Mouse (Mus musculus) forebrain, embryonic 13.5 days (tissue): ENCODE data around the gene 5730596B20Rik. TPM values are rescaled to one million over a fixed set of nuclear protein-coding genes. Genes with fewer than 3 reads are reported as not detected.

ENCODE experiments used
- ATAC-seq: fragments of 200-750 bp; cut with Nextera tagmentation; 2 replicates; pipeline ENCODE4 v1.8.0; 2017
- H3K27ac ChIP-seq: fragments of 300-500 bp; sonication (generic); 2 replicates; pipeline ENCODE4 v1.5.1; 2015; ENCODE audit warnings: inconsistent platforms, mild to moderate bottlenecking, moderate library complexity
- H3K27me3 ChIP-seq: fragments of 300-500 bp; sonication (generic); 2 replicates; pipeline ENCODE4 v1.6.1; 2015; ENCODE audit warnings: mild to moderate bottlenecking, inconsistent platforms
- H3K36me3 ChIP-seq: fragments of 300-500 bp; sonication (generic); 2 replicates; pipeline ENCODE4 v1.6.1; 2015; ENCODE audit warnings: mild to moderate bottlenecking, inconsistent platforms; ENCODE audit not compliant: poor library complexity, severe bottlenecking
- H3K4me1 ChIP-seq: fragments of 300-500 bp; sonication (generic); 2 replicates; pipeline ENCODE4 v1.6.1; 2015; ENCODE audit warnings: inconsistent platforms
- H3K4me2 ChIP-seq: fragments of 300-500 bp; sonication (generic); 2 replicates; pipeline ENCODE4 v1.6.1; 2015; ENCODE audit warnings: inconsistent platforms, mild to moderate bottlenecking, moderate library complexity
- H3K4me3 ChIP-seq: fragments of 300-500 bp; sonication (generic); 2 replicates; pipeline ENCODE4 v1.5.1; 2015; ENCODE audit warnings: mild to moderate bottlenecking, inconsistent platforms
- H3K9ac ChIP-seq: fragments of 300-500 bp; sonication (generic); 2 replicates; pipeline ENCODE4 v1.6.1; 2015; ENCODE audit warnings: mild to moderate bottlenecking, inconsistent platforms
- H3K9me3 ChIP-seq: fragments of 300-500 bp; sonication (generic); replicated peaks from 2 replicates; pipeline ENCODE4 v1.6.1; 2016; ENCODE audit warnings: inconsistent platforms
- WGBS: fragments of 180-500 bp; shearing (Covaris S2); methylation state at CpG from one replicate; pipeline ENCODE4 v1.1.7; 2015; 5-methylcytosine and 5-hydroxymethylcytosine counted together
- polyA plus RNA-seq: library from polyadenylated mRNA; unstranded; fragments of >200 nt; fragmentation: Nextera tagmentation; extraction: Ambion mirVana; gene quantifications from 2 replicates; pipeline ENCODE4 v1.2.1, GENCODE M21; 2015

Gene 5730596B20Rik
- polyA plus RNA-seq, 1 experiment from 2014 or later, result not detected

DNA sequence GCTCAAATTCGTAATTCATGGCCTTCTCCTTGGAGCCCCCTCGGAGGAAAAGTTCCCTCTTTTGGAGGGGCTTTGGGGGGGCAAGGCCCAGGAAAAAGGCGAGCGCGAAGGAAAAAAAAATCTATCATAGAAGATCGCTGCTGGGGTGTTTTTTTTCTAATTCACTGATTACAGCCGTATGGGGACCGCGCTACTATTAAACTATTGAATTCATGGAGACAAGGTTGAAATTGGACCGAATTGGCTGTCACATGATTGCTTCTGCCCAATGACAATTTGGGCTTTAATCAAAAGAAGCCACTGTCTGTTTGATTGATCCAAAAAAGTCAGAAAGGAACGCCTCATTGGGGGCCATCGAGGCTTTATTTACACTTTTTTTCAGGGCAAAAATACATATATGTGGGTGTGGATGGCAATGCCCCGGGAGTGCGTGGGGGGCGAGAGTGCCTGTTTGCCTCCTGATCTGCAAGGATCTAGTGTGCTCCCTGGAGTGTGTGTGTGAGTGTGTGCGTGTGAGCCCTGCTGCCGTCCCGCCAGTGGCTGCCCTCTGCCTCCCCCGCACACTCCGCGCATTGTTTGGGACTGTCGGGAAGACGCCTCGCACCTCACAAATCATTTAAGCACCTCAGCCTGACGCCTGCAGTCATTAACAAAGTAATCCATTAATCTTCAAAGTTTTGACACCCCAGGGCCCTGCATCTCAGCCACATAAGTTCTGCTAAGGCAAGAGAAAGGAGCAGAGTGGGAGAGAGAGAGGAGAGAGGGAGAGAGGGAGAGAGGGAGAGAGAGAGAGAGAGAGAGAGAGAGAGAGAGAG lies 12.5 kb upstream of the 5730596B20Rik start, which contains the start of gene Hoxa2:
Gene Hoxa2 (minus strand): TSS at position 206 of the 815 bp plus-strand sequence.
- under 1% methylated on average over 25 of the region's 25 CpGs for WGBS
- H3K36me3 ChIP-seq, result no peaks in the 10 kb centered on the region
- no peak within 1 kb of the TSS for H3K9ac ChIP-seq
- H3K9me3 ChIP-seq, result no peaks in the 10 kb centered on the region
- no peak for ATAC-seq
- H3K4me2 ChIP-seq, result no peak within 1 kb of the TSS
- 0 out of 2 replicates have a peak, but pooled peaks cover 3% of the 10 kb centered on the region for H3K4me1 ChIP-seq
- H3K27ac ChIP-seq, result no peak within 1 kb of the TSS
- H3K4me3 ChIP-seq, result no peak within 1 kb of the TSS
- H3K27me3 ChIP-seq, result peaks cover 99% of the 10 kb centered on the region

DNA sequence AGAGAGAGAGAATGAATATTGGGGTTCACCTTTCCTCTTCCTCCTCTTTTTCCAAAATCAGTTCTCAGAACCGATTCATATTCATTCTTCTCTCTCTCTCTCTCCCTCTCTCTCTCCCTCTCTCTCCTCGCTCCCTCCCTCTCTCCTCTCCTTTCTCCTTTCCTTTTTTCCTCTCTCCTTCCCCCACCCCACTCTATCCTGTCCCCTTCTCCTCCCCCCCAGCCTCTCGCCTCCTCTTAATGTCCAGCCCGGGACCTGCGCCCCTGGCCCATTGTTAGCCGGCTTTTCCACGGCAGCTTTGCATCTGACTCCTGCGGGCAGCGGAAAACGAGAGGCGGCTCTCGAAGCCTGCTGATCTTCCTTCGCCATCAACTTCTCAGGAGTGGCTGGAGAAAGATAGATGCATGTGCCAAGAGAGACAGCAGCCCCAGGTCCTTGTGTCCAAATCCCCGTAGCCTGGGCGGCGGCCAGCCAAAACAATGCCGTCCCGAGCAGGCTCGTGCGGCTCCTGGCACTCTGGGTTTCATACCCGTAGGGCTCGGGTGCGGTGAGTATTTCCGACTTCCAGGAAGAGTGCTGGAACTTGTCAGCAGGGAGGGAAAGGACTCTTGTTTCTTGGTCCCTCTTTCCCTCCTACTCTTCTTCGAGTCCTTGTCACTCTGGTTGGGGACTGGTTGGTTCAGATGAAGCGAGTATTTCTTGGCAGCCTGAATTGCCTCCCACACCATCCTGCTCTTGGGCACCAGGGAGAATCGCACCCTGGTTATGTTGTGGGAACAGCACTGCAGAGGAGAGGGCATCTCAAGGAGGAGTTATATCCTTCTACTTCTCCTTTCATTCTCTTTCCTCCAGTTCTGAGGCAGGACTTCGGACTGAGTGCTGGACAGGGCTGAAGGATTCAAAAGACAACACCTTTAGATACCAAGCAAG lies 11.6 kb upstream of the 5730596B20Rik start:
- Histone ChIP-seq H3K4me1 (0 out of 2 replicates have a peak, but pooled peaks cover 1% of the 10 kb centered on the region), H3K27ac (no peak overlapping the region), H3K9ac (no peak overlapping the region), H3K27me3 (peaks cover 99% of the 10 kb centered on the region), H3K4me3 (no peak overlapping the region), H3K9me3 (no peaks in the 10 kb centered on the region), H3K4me2 (no peak overlapping the region), H3K36me3 (no peaks in the 10 kb centered on the region)
- ATAC-seq, result no peak
- WGBS, result under 1% methylated on average over 28 of the region's 28 CpGs

DNA sequence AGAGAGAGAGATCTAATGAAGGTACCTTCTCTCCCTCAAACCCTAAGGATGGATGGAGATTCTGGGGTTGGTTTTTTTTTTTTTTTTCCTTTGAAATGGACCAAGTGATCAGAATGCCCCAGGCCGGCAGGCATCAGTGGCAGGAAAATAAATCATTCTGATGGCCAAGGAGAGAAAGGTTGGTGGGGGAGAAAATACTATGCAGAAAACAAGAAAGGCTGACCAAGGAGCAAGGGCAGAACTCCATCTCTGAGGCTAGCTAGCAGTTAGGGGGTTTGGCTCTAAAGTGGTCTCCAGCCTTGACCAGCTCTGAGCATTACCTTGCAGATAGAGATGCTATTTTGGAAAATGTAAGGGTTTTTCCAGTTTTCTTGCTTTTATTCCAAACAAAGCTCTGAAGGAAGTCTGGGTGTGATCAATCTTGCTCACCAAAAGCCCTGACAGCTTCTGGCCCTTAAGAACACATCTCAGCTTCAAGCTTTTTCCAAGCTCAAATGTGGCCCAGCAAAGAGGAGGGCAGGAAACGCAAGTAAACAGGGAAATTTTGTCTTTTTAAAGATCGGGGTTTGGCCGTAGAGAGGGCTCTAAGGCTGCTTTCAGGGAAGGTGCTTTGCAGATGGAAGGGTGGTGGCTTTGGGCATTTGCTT lies 10.7 kb upstream of the 5730596B20Rik start:
- Histone ChIP-seq H3K4me1 (no peaks in the 10 kb centered on the region), H3K27me3 (peaks cover 99% of the 10 kb centered on the region), H3K9ac (no peak overlapping the region), H3K4me2 (no peak overlapping the region), H3K27ac (no peak overlapping the region), H3K4me3 (no peak overlapping the region), H3K36me3 (no peaks in the 10 kb centered on the region), H3K9me3 (no peaks in the 10 kb centered on the region)
- ATAC-seq, result no peak
- 6% methylated on average over 4 of the region's 4 CpGs for WGBS

DNA sequence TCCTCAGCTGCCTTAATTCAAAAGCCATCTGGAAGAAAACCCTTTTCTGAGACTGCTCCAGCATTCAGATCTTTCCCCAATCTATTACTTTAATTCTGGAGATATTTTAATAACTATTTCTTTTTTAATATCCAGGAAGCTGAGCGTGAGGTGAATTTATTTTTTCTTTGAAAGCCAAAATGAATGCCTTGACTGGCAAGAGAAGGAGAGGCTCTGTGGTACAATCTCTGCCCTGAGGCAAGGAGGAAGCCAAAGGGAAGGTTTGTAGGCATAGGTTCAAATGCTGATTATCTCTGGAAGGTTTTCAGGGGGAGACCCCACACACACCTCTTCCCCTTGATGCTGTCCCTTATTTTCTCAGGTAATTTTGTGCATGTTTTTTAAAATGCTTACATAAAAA lies 10.1 kb upstream of the 5730596B20Rik start:
- no peak overlapping the region for H3K4me2 ChIP-seq
- peaks cover 99% of the 10 kb centered on the region for H3K27me3 ChIP-seq
- ATAC-seq, result no peak
- H3K9ac ChIP-seq, result no peak overlapping the region
- H3K36me3 ChIP-seq, result no peaks in the 10 kb centered on the region
- H3K4me1 ChIP-seq, result no peaks in the 10 kb centered on the region; the same call in 1 of the 2 replicates
- no peak overlapping the region for H3K4me3 ChIP-seq
- whole genome bisulfite sequencing, result 3% methylated on average over 1 of the region's 1 CpGs
- H3K27ac ChIP-seq, result no peak overlapping the region
- no peaks in the 10 kb centered on the region for H3K9me3 ChIP-seq

DNA sequence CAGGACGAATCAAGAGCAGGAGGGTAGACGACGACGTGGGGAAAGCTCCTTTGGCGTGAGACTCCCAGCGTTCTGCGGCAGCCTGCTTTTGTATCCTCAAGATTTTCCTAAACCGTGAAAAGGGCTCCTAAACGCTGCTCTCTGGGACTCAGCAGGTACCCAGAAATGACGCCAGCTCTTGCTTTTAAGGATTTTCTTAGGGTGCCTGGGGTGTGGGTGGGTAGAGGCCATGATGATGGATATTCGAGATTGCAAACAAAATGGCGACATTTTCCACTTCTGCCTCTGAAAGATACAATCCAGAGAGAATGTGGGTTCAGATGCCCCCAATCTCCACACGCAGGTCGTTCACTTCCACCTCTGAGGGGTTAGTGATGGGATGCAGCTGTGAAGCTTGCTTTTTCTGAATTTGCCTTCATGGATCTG lies 9.5 kb upstream of the 5730596B20Rik start:
- Histone ChIP-seq H3K9ac (no peak overlapping the region), H3K36me3 (no peaks in the 10 kb centered on the region), H3K4me1 (peaks cover 6% of the 10 kb centered on the region; the same call in 1 of the 2 replicates), H3K4me2 (no peak overlapping the region), H3K4me3 (no peak overlapping the region), H3K27ac (no peak overlapping the region), H3K27me3 (peaks cover 99% of the 10 kb centered on the region), H3K9me3 (no peaks in the 10 kb centered on the region)
- no peak for ATAC-seq
- 1% methylated on average over 14 of the region's 14 CpGs for WGBS

DNA sequence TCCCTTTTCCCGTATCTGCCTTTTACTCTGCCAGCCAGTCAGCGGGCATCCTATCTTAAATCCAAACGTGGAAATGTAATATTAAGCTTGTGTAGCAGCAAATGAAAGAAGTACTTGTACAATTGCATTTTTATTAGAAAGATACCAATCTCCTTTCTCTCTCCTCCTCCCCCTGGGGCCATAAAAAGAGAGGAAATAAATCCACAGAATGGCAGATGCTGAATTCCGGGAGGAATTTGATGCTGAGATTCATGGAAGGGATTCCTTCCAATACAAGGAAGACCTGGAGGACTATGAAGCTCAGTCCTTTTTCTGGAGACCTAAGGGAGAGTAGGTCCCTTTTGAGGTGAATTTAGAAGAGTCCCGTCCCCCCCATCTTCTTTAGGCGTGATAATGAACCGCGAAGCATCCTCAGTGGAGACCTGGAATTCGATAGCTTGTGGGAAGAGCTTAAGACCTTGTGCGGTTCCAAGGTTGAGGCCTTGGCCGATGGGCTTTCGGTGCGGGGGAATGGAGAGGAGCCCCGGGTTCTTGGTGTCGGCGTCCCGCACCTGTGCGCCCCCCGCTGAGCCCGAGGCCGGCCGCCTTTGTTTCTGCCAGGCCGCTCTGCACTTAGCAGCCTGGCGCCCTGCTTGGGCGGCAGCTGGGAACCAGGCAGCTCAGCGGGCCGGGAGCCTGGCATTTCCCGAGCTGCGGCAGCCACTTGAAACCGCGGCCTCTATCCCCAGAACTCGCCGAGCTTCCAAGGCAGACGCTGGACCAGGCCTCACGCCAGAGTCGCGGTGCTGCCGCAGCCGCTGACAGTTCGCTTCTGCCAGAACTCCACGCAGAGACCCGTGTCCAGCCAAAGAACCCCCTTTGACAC lies 8.9 kb upstream of the 5730596B20Rik start:
- no peak for ATAC-seq
- Histone ChIP-seq H3K4me2 (no peak overlapping the region), H3K27ac (no peak overlapping the region), H3K36me3 (no peaks in the 10 kb centered on the region), H3K9me3 (no peaks in the 10 kb centered on the region), H3K4me3 (no peak overlapping the region), H3K27me3 (peaks cover 99% of the 10 kb centered on the region), H3K9ac (no peak overlapping the region), H3K4me1 (peaks cover 7% of the 10 kb centered on the region; the same call in 1 of the 2 replicates)
- 1% methylated on average over 42 of the region's 42 CpGs for WGBS

DNA sequence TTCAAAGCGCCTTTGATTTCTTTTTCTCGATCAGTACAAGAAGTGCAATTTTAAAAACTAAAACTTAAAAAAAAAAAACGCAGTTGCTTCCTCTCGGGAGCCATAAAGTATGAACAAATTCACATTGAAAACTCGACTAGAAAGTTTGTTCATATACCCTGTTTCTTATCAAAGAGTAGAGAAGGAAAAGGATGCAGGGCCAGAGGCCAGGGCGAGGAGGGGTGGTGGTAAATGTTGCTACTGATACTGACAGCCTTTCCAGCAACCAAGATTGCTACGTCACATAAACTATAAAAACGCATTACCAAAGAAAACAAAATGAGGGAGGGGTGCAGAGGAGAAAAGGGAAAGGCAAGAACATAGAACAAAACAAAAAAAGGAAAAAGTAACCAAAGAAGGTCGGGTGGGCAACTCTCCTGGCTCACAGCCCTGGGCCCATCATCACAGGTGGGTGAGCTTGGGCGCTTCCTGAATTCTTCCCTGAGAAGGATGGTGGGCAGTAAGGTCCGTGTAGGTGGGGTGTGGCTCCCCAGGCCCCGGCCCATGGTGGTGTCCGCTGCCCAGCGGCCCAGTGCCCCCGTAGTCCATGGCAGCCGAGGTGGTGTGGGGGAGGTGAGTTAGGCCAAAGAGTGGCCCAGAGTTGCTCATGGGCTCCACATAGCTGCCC lies 7.7 kb upstream of the 5730596B20Rik start:
- Histone ChIP-seq H3K27ac (no peak overlapping the region), H3K4me3 (no peak overlapping the region), H3K4me1 (peaks cover 7% of the 10 kb centered on the region; the same call in 1 of the 2 replicates), H3K36me3 (no peaks in the 10 kb centered on the region), H3K9me3 (no peaks in the 10 kb centered on the region), H3K9ac (no peak overlapping the region), H3K4me2 (no peak overlapping the region), H3K27me3 (peaks cover 98% of the 10 kb centered on the region)
- 4% methylated on average over 16 of the region's 16 CpGs for WGBS
- no peak for ATAC-seq

DNA sequence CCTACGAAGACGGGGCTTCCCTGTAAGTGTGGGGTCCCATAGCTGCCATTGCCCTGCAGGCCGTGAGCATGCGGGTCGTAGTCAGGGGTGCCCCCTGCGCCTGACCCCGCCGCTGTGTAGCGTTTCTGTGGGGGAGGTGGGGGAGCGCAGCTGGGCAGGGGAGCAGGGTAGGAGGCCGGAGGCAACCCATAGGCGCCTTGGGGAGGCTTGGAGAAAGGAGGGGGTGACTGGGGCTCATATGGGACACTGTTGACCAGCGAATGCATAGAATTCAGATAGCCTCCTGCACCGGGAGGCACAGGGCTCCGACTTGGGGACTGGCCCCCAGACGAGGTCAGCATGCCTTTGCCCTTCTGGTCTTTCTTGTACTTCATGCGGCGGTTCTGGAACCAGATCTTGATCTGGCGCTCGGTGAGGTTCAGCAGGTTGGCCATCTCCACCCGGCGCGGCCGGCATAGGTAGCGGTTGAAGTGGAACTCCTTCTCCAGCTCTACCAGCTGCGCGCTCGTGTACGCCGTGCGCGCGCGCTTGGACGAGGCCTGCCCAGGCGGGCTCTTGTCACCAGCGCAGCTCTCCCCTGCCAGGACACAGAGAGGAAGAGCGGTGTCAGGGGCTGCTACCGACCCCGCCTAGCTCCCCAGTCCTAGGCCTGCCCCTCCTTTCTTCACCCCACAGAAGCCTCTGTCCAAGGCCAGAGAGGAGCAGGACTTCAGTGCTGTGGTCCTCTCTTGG lies 7.0 kb upstream of the 5730596B20Rik start:
- H3K4me2 ChIP-seq, result no peak overlapping the region

DNA sequence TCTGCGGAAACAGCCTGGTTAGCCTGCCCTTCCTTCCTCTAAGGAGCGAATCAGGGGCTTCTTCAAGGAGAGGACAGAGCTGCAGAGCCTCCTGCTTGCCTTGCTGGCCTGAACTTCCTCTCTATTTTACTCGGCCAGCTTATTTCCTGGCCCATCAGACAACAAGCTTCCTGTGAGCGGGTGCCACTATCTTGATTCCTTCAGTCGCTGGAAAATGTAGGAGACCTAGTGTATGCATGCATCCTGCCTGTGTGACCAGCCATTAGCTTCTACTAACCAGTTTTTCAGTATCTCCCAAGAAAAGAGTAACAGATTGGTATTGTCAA lies 6.4 kb upstream of the 5730596B20Rik start:
- WGBS, result 1% methylated on average over 5 of the region's 5 CpGs
- no peak overlapping the region for H3K4me2 ChIP-seq

More for the DNA sequence above, 7.0 kb upstream of the 5730596B20Rik start:
- no peak overlapping the region for H3K4me3 ChIP-seq
- under 1% methylated on average over 39 of the region's 40 CpGs for WGBS
- no peak overlapping the region for H3K9ac ChIP-seq
- no peaks in the 10 kb centered on the region for H3K36me3 ChIP-seq
- peaks cover 98% of the 10 kb centered on the region for H3K27me3 ChIP-seq
- H3K4me1 ChIP-seq, result peaks cover 7% of the 10 kb centered on the region; the same call in 1 of the 2 replicates
- H3K27ac ChIP-seq, result no peak overlapping the region
- no peaks in the 10 kb centered on the region for H3K9me3 ChIP-seq
- ATAC-seq, result no peak

DNA sequence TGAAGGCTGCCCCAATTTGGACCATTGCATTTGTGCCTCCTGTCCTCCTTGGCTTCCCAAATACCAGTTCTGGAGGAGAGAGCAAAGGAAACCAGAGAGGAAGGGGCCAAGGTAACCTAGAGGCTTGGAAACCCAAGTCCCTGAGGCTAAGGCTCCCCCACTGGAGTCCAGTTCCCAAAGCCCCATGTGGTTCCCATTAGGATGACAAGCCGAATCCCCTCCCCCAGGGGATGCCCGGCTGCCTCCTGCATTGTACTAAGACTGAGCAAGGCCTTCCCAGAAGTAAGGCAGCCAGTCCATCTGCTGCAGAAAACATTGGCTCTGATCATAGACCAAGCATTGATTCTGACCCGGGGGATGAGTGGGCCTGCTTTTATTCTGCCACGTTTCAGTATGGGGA lies 6.0 kb upstream of the 5730596B20Rik start:
- 2% methylated on average over 4 of the region's 4 CpGs for WGBS
- no peak overlapping the region for H3K4me3 ChIP-seq
- H3K9me3 ChIP-seq, result no peaks in the 10 kb centered on the region
- H3K36me3 ChIP-seq, result no peaks in the 10 kb centered on the region
- ATAC-seq, result no peak
- H3K9ac ChIP-seq, result no peak overlapping the region
- no peak overlapping the region for H3K27ac ChIP-seq
- peaks cover 98% of the 10 kb centered on the region for H3K27me3 ChIP-seq
- H3K4me2 ChIP-seq, result no peak overlapping the region
- H3K4me1 ChIP-seq, result peaks cover 7% of the 10 kb centered on the region; the same call in 1 of the 2 replicates

More for the DNA sequence above, 6.4 kb upstream of the 5730596B20Rik start:
- H3K9me3 ChIP-seq, result no peaks in the 10 kb centered on the region
- H3K4me1 ChIP-seq, result peaks cover 7% of the 10 kb centered on the region; the same call in 1 of the 2 replicates
- no peak for ATAC-seq
- H3K4me3 ChIP-seq, result no peak overlapping the region
- no peak overlapping the region for H3K9ac ChIP-seq
- H3K27ac ChIP-seq, result no peak overlapping the region
- H3K27me3 ChIP-seq, result peaks cover 98% of the 10 kb centered on the region
- no peaks in the 10 kb centered on the region for H3K36me3 ChIP-seq
